Mouse (Mus musculus) adrenal gland, adult 2 months (tissue): Measurements from ENCODE around the gene Mthfr. TPM values are rescaled to one million over a fixed set of nuclear protein-coding genes. Genes with fewer than 3 reads are reported as not detected.

Experiments
- DNase-seq: peaks from one replicate; pipeline ENCODE4 v3.0.0; 2021
- polyA plus RNA-seq: library from polyadenylated mRNA; depleted of rRNA; stranded (reverse); fragments of >200 nt; gene quantifications from 2 replicates; pipeline ENCODE4 v1.2.3, GENCODE M21; 2012
- total RNA-seq, 2 experiments: library from RNA; stranded (reverse); gene quantifications; 2 replicates each; pipeline ENCODE4 v1.2.3; 2021

Mthfr gene
- total and polyA plus RNA-seq, 3 experiments, result 29.2 to 39.3 (median 30.2) TPM

- DNase-seq, result no peak
Measured at GRCm38 (mm10) chr4:148065702-148066400, 27.0 kb downstream of the Mthfr start.

- peak; percentile 66 for DNase-seq
Measured at GRCm38 (mm10) chr4:148066401-148066744, 27.5 kb downstream of the Mthfr start.

GRCm38 (mm10) chr4:148067346-148067745, 28.5 kb downstream of the Mthfr start:
- DNase-seq, result no peak

GRCm38 (mm10) chr4:148069602-148070218, 30.8 kb downstream of the Mthfr start:
- no peak for DNase-seq

- no peak for DNase-seq
Measured at GRCm38 (mm10) chr4:148071508-148071907, 32.6 kb downstream of the Mthfr start.

- DNase-seq, result no peak
Measured at GRCm38 (mm10) chr4:148074521-148075189, 35.8 kb downstream of the Mthfr start.

GRCm38 (mm10) chr4:148075259-148075658, 36.4 kb downstream of the Mthfr start:
- DNase-seq, result peak; percentile 88

GRCm38 (mm10) chr4:148075881-148076280, 37.0 kb downstream of the Mthfr start:
- no peak for DNase-seq

- DNase-seq, result no peak
Measured at GRCm38 (mm10) chr4:148079212-148079611, 40.3 kb downstream of the Mthfr start.

- no peak for DNase-seq
Measured at GRCm38 (mm10) chr4:148079944-148080596, 41.2 kb downstream of the Mthfr start.

- no peak for DNase-seq
Measured at GRCm38 (mm10) chr4:148080597-148080973, 41.7 kb downstream of the Mthfr start.

GRCm38 (mm10) chr4:148081201-148081600, 42.3 kb downstream of the Mthfr start:
- DNase-seq, result no peak

- peak; percentile 52 for DNase-seq
Measured at GRCm38 (mm10) chr4:148082257-148083044, 43.6 kb downstream of the Mthfr start.

- DNase-seq, result peak; percentile 49
Measured at GRCm38 (mm10) chr4:148083176-148083899, 44.5 kb downstream of the Mthfr start.

- peak; percentile 58 for DNase-seq
Measured at GRCm38 (mm10) chr4:148084261-148084714, 45.4 kb downstream of the Mthfr start.

GRCm38 (mm10) chr4:148085131-148085906, 46.4 kb downstream of the Mthfr start:
- peak; percentile 66 for DNase-seq

GRCm38 (mm10) chr4:148085907-148086305, 47.0 kb downstream of the Mthfr start:
- peak; percentile 84 for DNase-seq

GRCm38 (mm10) chr4:148087091-148087906, 48.4 kb downstream of the Mthfr start:
- peak; percentile 81 for DNase-seq

GRCm38 (mm10) chr4:148087907-148088527, 49.1 kb downstream of the Mthfr start, which contains the start of gene Agtrap:
TSS of gene Agtrap (minus strand) at chr4:148088031.
- DNase-seq, result peak; percentile 97
